Comparison of ENCODE assay signal across 19 mouse cellular contexts in the genomic region with DNA sequence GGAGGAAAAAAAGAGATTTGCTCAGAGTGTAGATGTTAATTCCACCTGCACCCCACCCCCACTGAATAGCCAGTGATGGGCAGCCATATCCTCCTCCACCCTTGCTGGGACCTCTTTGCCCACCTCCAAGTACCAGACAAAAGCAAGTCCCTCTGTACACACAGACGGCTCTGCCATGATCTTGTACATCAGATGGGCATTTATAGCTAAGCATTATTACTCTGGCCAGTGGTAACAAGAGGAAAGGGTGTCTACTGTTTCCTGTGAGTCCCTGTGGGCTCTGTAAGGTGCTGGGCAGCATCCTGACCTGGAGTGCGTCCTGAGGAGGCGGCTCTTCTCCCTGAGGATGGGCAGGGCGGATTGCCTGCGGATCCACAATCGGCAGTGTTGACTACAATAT. TPM values are rescaled to one million over a fixed set of nuclear protein-coding genes. Genes with fewer than 3 reads are reported as not detected.
DNase-seq lines count a peak whose midpoint lies in the region; ATAC-seq and TF ChIP-seq lines count a peak whose summit lies in the region.
"Had no signal": no experiment of that assay in that cellular context is flagged by ENCODE, and none has a peak within 500 bp of the region (broad histone marks: within the 10 kb centered on the region; RNA-seq: fewer than 3 reads in every experiment).

No protein-coding gene starts in this region.

- H3K9ac ChIP-seq in heart, adult 2 months (ENCODE audit: low read depth, low read length), result no peak overlapping the region; the same call in 1 of the 2 replicates
- no peak overlapping the region for H3K9ac ChIP-seq in limb, embryonic 15.5 days

- TF ChIP-seq EP300 in heart, adult 2 months (IDR thresholded peaks at IDR 0.05; ENCODE audit: insufficient read depth, low read depth, low read length), result 0 out of 2 replicates have a peak, but pooled peaks have one; percentile 41

- H3K9me3 ChIP-seq in limb, embryonic 15.5 days, result no peaks in the 10 kb centered on the region
- H3K9me3 ChIP-seq: embryonic facial prominence, embryonic 12.5 days; G1E had no signal

- peak overlapping the region; percentile 23 for H3K4me3 ChIP-seq in cerebellum, adult 2 months (replicated peaks; ENCODE audit: insufficient read depth, low read depth, low read length)
- H3K4me3 ChIP-seq in heart, adult 2 months, result peak overlapping the region; percentile 32; the same call in 1 of the 2 replicates
- H3K4me3 ChIP-seq in left cerebral cortex, adult 2 months, result peak overlapping the region; percentile 36; the same call in 1 of the 2 replicates
- no peak overlapping the region for H3K4me3 ChIP-seq in limb, embryonic 15.5 days
- H3K4me3 ChIP-seq: embryonic facial prominence, embryonic 12.5 days had no signal

- H3K4me1 ChIP-seq in cerebellum, adult 2 months (ENCODE audit: control insufficient read depth, insufficient read depth, low read length), result peaks cover 68% of the 10 kb centered on the region
- peaks cover 56% of the 10 kb centered on the region for H3K4me1 ChIP-seq in heart, adult 2 months (ENCODE audit: control insufficient read depth, insufficient read depth, low read length)
- peaks cover 77% of the 10 kb centered on the region for H3K4me1 ChIP-seq in limb, embryonic 15.5 days

- peaks cover 49% of the 10 kb centered on the region for H3K36me3 ChIP-seq in heart, adult 2 months (ENCODE audit: control insufficient read depth, insufficient read depth, low read length)
- peaks cover 20% of the 10 kb centered on the region for H3K36me3 ChIP-seq in limb, embryonic 15.5 days

- H3K79me2 ChIP-seq in heart, adult 2 months (replicated peaks; ENCODE audit: control insufficient read depth, insufficient read depth, low read length), result peaks cover 22% of the 10 kb centered on the region

- intact Hi-C loops in heart, adult 2 months (cut with DNase I), result no loop called here
- intact Hi-C loops in heart, postnatal 10 days (cut with DNase I), result no loop called here
- intact Hi-C loops in left cerebral cortex, adult 2 months (cut with DNase I), result loop anchor here (2.0 kb wide), 1 partner anchor 53 kb away; no protein-coding TSS in a partner anchor

- H3K27ac ChIP-seq in cerebellum, adult 2 months (ENCODE audit: insufficient read depth, low read length), result peak overlapping the region; percentile 98
- peak overlapping the region; percentile 68 for H3K27ac ChIP-seq in heart, adult 2 months
- H3K27ac ChIP-seq in left cerebral cortex, adult 2 months, result peak overlapping the region; percentile 92
- 0 out of 2 replicates have a peak overlapping the region, but pooled peaks have one; percentile 68 for H3K27ac ChIP-seq in limb, embryonic 15.5 days
- H3K27ac ChIP-seq: stomach, postnatal 0 days had no signal

- TF ChIP-seq CTCF in cerebellum, adult 2 months (IDR thresholded peaks at IDR 0.05; ENCODE audit: borderline replicate concordance, insufficient read depth, low read depth, low read length), result no peak
- no peak for TF ChIP-seq CTCF in heart, adult 2 months (IDR thresholded peaks at IDR 0.05)
- no peak for TF ChIP-seq CTCF in left cerebral cortex, adult 2 months (IDR thresholded peaks at IDR 0.05)

- no peak for TF ChIP-seq POLR2A in cerebellum, adult 2 months (IDR thresholded peaks at IDR 0.05; ENCODE audit: borderline replicate concordance, insufficient read depth, low read length)
- TF ChIP-seq POLR2A in heart, adult 2 months (IDR thresholded peaks at IDR 0.05; ENCODE audit: insufficient read depth, low read depth, low read length), result no peak

- no peak overlapping the region for H3K4me2 ChIP-seq in limb, embryonic 15.5 days
- H3K4me2 ChIP-seq: heart, embryonic 11.5 days; liver, embryonic 11.5 days had no signal

- DNase-seq in cerebellum, adult 2 months, result peak in 1 of 2 experiments; percentile 29
- DNase-seq in cerebellum, postnatal 10 days, result no peak
- DNase-seq in heart, adult 2 months, result peak in 1 of 2 experiments; percentile 36
- DNase-seq in heart, postnatal 10 days, result no peak
- no peak for DNase-seq in left cerebral cortex, adult 2 months (ENCODE audit: extremely low spot score in 1 of 2, low spot score in 2 of 2)
- no peak for DNase-seq in left cerebral cortex, adult 9 months (ENCODE audit: low spot score in 2 of 2)
- no peak for DNase-seq in lung, adult 18-20 months
- DNase-seq: heart, postnatal 36 days; lung, adult 2 months; right cerebral cortex, postnatal 4 days had no signal

- ATAC-seq in limb, embryonic 15.5 days (ENCODE audit: insufficient number of reproducible peaks, low FRiP score, low TSS enrichment, low read depth), result no peak
- ATAC-seq: activated CD4-positive, CD25-positive, alpha-beta regulatory T cell, adult 4 months; CD4-positive, CD25-positive, alpha-beta regulatory T cell, adult 4 months; intestine, embryonic 16.5 days had no signal

- H3K27me3 ChIP-seq in cerebellum, adult 2 months (ENCODE audit: control insufficient read depth, insufficient read depth, low read length), result no peaks in the 10 kb centered on the region
- H3K27me3 ChIP-seq in heart, adult 2 months (ENCODE audit: control insufficient read depth, insufficient read depth, low read length), result no peaks in the 10 kb centered on the region
- H3K27me3 ChIP-seq in limb, embryonic 15.5 days, result no peaks in the 10 kb centered on the region
- H3K27me3 ChIP-seq: embryonic facial prominence, embryonic 12.5 days had no signal

- WGBS in cerebellum, adult 2 months, result 27% methylated on average over 6 of the region's 6 CpGs
- WGBS in heart, adult 2 months, result 55% methylated on average over 6 of the region's 6 CpGs
- WGBS in limb, embryonic 15.5 days, result 90% methylated on average over 6 of the region's 6 CpGs

RNA-seq across cellular contexts. Expression of gene Sec14l1, which starts 7.0 kb away (rescaled TPM):
- polyA plus RNA-seq in cerebellum, adult 2 months (2012; rRNA removed), result 124 and 137 TPM in 2 replicates
- 10 to 100 TPM; 65.4 to 89.5 TPM for total RNA-seq in heart, adult 2 months (2021)
- 71.5 and 83.9 TPM in 2 replicates for polyA plus RNA-seq in heart, adult 2 months (2012; rRNA removed)
- total RNA-seq in heart, postnatal 10 days (2021), result 10 to 100 TPM; 79.2 to 91.1 TPM
- 100 to 1,000 TPM; 198 to 229 TPM for total RNA-seq in left cerebral cortex, adult 2 months (2021)
- polyA plus RNA-seq in limb, embryonic 15.5 days (2015; fragmentation: Nextera tagmentation; extraction: Ambion mirVana), result 59.2 and 69.7 TPM in 2 replicates
